Mouse (Mus musculus): ENCODE measurements around the gene Scamp4. TPM values are rescaled to one million over a fixed set of nuclear protein-coding genes. Genes with fewer than 3 reads are reported as not detected.

Gene Scamp4
- total and polyA plus RNA-seq, 2 experiments from 2014 or later, result 43.2 to 69.1 TPM

GRCm38 (mm10) chr10:80619465-80620244 is 17.0 kb downstream of the Scamp4 start:
- TF ChIP-seq CTCF (IDR thresholded peaks at IDR 0.05; ENCODE audit: low read depth), result no peak
- Histone ChIP-seq H3K9me3 (ENCODE audit: low read length) (no peaks in the 10 kb centered on the region), H3K4me1 (ENCODE audit: insufficient read depth, low read length) (peaks cover 16% of the 10 kb centered on the region), H3K27me3 (ENCODE audit: insufficient read depth, low read length) (no peaks in the 10 kb centered on the region), H3K27ac (no peak overlapping the region), H3K4me3 (ENCODE audit: low read length) (no peak overlapping the region), H3K4me2 (ENCODE audit: low read depth, low read length) (no peak overlapping the region), H3K9ac (replicated peaks; ENCODE audit: low read length) (no peak overlapping the region), H3K36me3 (ENCODE audit: insufficient read depth, low read length) (peaks cover 12% of the 10 kb centered on the region; the same call in 1 of the 2 replicates)
- ATAC-seq (no peak), DNase-seq (ENCODE audit: low spot score) (no peak)
- WGBS, result 33% methylated on average over 8 of the region's 8 CpGs

- DNase-seq (ENCODE audit: low spot score), result no peak
- Histone ChIP-seq H3K4me3 (ENCODE audit: low read length) (no peak overlapping the region), H3K9ac (replicated peaks; ENCODE audit: low read length) (no peak overlapping the region), H3K4me1 (ENCODE audit: insufficient read depth, low read length) (peaks cover 16% of the 10 kb centered on the region), H3K27me3 (ENCODE audit: insufficient read depth, low read length) (no peaks in the 10 kb centered on the region), H3K9me3 (ENCODE audit: low read length) (no peaks in the 10 kb centered on the region), H3K36me3 (ENCODE audit: insufficient read depth, low read length) (peaks cover 6% of the 10 kb centered on the region; the same call in 1 of the 2 replicates), H3K27ac (no peak overlapping the region), H3K4me2 (ENCODE audit: low read depth, low read length) (no peak overlapping the region)
- ATAC-seq, result no peak
- no peak for TF ChIP-seq CTCF (IDR thresholded peaks at IDR 0.05; ENCODE audit: low read depth)
- WGBS, result 84% methylated on average over 9 of the region's 9 CpGs
These were observed 17.7 kb downstream of the Scamp4 start for GRCm38 (mm10) chr10:80620365-80620764.

DNA sequence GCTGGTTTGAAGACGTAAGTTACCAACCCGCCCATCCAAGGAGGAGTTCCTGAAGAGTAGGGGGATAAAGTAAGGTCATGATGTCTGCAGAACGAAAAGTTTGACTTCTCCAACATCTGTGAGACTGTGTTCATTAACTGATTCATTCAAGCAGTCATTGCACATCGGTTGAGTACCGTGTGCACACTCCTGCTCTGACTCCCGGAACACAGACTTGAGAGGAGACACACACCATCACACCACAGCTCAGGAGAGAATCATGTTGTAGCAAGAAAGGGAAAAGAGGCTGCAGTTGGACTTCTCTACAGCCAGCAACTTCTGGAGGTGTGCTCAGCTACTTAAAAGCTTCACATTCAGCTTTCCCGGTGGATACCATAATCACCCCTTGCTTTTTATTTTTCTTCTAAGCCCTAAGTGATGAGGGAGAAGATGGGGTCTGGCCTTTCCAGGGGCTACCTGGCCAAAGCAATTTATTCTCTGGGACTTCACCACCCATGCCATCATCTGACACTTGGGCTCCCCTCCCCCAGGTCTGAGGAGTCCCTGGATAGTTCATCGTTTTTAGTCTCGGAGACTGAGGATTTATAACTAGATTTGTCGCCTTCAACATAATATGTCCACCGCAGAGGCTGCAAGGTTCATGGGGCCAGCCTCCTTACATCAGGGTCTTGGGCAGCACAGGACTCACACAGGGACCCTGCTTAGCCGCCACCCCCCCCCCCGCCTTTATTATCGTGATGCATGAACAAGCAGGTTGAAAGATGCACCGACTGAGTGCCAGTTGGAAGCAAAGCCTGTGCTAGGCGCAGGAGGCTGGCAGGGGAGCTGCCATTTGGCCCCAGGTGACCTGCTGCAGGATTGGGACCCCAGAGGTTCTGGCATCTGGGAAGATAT is 18.4 kb downstream of the Scamp4 start:
- no peak for ATAC-seq
- peak; percentile 12 for DNase-seq (ENCODE audit: low spot score)

DNA sequence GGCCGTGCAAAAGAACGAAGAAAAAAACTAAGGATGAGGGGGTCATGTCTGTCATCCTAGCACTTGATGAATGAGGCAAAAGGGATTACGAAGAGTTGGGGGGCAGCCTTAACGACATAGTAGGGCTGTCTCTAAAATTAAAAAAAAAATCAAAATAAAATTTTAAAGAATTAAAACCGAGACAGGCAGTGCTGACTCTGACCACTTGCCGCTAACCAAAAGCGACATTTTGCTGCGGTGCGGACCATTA is 18.9 kb downstream of the Scamp4 start:
- Histone ChIP-seq H3K4me2 (ENCODE audit: low read depth, low read length) (peak overlapping the region; percentile 65), H3K27me3 (ENCODE audit: insufficient read depth, low read length) (no peaks in the 10 kb centered on the region), H3K4me3 (ENCODE audit: low read length) (peak overlapping the region; percentile 85), H3K9me3 (ENCODE audit: low read length) (no peaks in the 10 kb centered on the region), H3K27ac (peak overlapping the region; percentile 90), H3K9ac (replicated peaks; ENCODE audit: low read length) (peak overlapping the region; percentile 51), H3K36me3 (ENCODE audit: insufficient read depth, low read length) (no peaks in the 10 kb centered on the region), H3K4me1 (ENCODE audit: insufficient read depth, low read length) (peaks cover 16% of the 10 kb centered on the region)
- TF ChIP-seq CTCF (IDR thresholded peaks at IDR 0.05; ENCODE audit: low read depth), result no peak
- DNase-seq (ENCODE audit: low spot score), result no peak
- 1% methylated on average over 9 of the region's 9 CpGs for WGBS
- no peak for ATAC-seq

More for the DNA sequence above, 18.4 kb downstream of the Scamp4 start:
- Histone ChIP-seq H3K4me3 (ENCODE audit: low read length) (peak overlapping the region; percentile 85), H3K9ac (replicated peaks; ENCODE audit: low read length) (peak overlapping the region; percentile 51), H3K4me1 (ENCODE audit: insufficient read depth, low read length) (peaks cover 16% of the 10 kb centered on the region), H3K9me3 (ENCODE audit: low read length) (no peaks in the 10 kb centered on the region), H3K4me2 (ENCODE audit: low read depth, low read length) (peak overlapping the region; percentile 65), H3K36me3 (ENCODE audit: insufficient read depth, low read length) (no peaks in the 10 kb centered on the region), H3K27me3 (ENCODE audit: insufficient read depth, low read length) (no peaks in the 10 kb centered on the region), H3K27ac (peak overlapping the region; percentile 90)
- TF ChIP-seq CTCF (IDR thresholded peaks at IDR 0.05; ENCODE audit: low read depth), result no peak
- WGBS, result 51% methylated on average over 16 of the region's 16 CpGs

GRCm38 (mm10) chr10:80621940-80622660 is 19.4 kb downstream of the Scamp4 start:
- Histone ChIP-seq H3K4me3 (ENCODE audit: low read length) (peak overlapping the region; percentile 85), H3K9me3 (ENCODE audit: low read length) (no peaks in the 10 kb centered on the region), H3K9ac (replicated peaks; ENCODE audit: low read length) (peak overlapping the region; percentile 95), H3K27ac (peak overlapping the region; percentile 91), H3K4me1 (ENCODE audit: insufficient read depth, low read length) (peaks cover 16% of the 10 kb centered on the region), H3K27me3 (ENCODE audit: insufficient read depth, low read length) (no peaks in the 10 kb centered on the region), H3K36me3 (ENCODE audit: insufficient read depth, low read length) (no peaks in the 10 kb centered on the region), H3K4me2 (ENCODE audit: low read depth, low read length) (peak overlapping the region; percentile 98)
- DNase-seq (ENCODE audit: low spot score), result peak; percentile 100
- peak; percentile 98 for ATAC-seq
- WGBS, result under 1% methylated on average over 64 of the region's 64 CpGs
- peak; percentile 22; the same call in 1 of the 2 replicates for TF ChIP-seq CTCF (IDR thresholded peaks at IDR 0.05; ENCODE audit: low read depth)

- peaks cover 16% of the 10 kb centered on the region for H3K4me1 ChIP-seq (ENCODE audit: insufficient read depth, low read length)
- no peak; the same call in 1 of the 2 replicates for ATAC-seq
- H3K27me3 ChIP-seq (ENCODE audit: insufficient read depth, low read length), result no peaks in the 10 kb centered on the region
- TF ChIP-seq CTCF (IDR thresholded peaks at IDR 0.05; ENCODE audit: low read depth), result no peak
- no peaks in the 10 kb centered on the region for H3K9me3 ChIP-seq (ENCODE audit: low read length)
- peak within 1 kb of the TSS; percentile 98 for H3K4me2 ChIP-seq (ENCODE audit: low read depth, low read length)
- H3K36me3 ChIP-seq (ENCODE audit: insufficient read depth, low read length), result no peaks in the 10 kb centered on the region
- WGBS, result under 1% methylated on average over 82 of the region's 85 CpGs
- peak within 1 kb of the TSS; percentile 85 for H3K4me3 ChIP-seq (ENCODE audit: low read length)
- H3K27ac ChIP-seq, result peak within 1 kb of the TSS; percentile 91
- no peak for DNase-seq (ENCODE audit: low spot score)
- H3K9ac ChIP-seq (replicated peaks; ENCODE audit: low read length), result peak within 1 kb of the TSS; percentile 95
These were observed 20.2 kb downstream of the Scamp4 start, which contains the start of gene Csnk1g2 for GRCm38 (mm10) chr10:80622661-80623456. Gene Csnk1g2 (plus strand): TSS chr10:80622838.

All from hindbrain, postnatal 0 days (tissue).